Mouse (Mus musculus): Measurements from ENCODE around the gene Hmgb1.

DNA sequence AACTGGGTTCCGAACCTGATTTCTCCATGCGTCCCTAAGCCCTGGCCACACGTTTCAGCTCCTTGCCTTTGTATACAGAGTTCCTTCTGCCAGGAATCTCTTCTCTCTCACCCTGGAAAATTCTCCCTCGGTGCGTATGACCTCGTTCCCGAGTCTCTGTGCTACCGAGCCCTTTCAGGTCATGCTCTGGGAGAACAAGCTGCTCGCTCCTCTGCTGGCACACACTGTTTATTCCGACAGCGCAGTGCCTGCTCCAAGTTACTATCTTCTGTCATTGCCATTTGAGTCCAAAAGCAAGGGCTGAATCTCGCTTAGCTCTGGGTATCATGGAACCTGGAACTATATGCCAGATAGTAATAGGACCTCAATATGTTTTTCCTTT, 31.5 kb downstream of the Hmgb1 start:
- TF ChIP-seq TAL1 (conservative IDR thresholded peaks at IDR 0.05; ENCODE audit: low read depth, low read length), result no peak
- TF ChIP-seq CTCF (IDR thresholded peaks at IDR 0.05; ENCODE audit: low read depth, low read length), result no peak
- no peak for TF ChIP-seq GATA1 (IDR thresholded peaks at IDR 0.05; ENCODE audit: borderline replicate concordance, low read length)
